In genomic region chr8:15607598-15608215, GRCm38 (mm10) we compare ENCODE assay signal across 23 mouse cellular contexts.
A peak's percentile ranks its signal among the peaks of the same experiment; 100 is the strongest.
DNase-seq lines count a peak whose midpoint lies in the region; ATAC-seq and TF ChIP-seq lines count a peak whose summit lies in the region.
"Had no signal": no experiment of that assay in that cellular context is flagged by ENCODE, and none has a peak within 500 bp of the region (broad histone marks: within the 10 kb centered on the region; RNA-seq: fewer than 3 reads in every experiment).

No protein-coding gene starts in this region.

- peak; percentile 82 for DNase-seq in midbrain, embryonic 11.5 days (ENCODE audit: low spot score, missing footprints)
- no peak for DNase-seq in midbrain, embryonic 10.5 days (ENCODE audit: low spot score)
- DNase-seq in midbrain, embryonic 14.5 days: peak; percentile 68
- no peak for DNase-seq in midbrain, postnatal 0 days (ENCODE audit: low spot score)
- DNase-seq in frontal cortex, adult 2 months (ENCODE audit: extremely low spot score in 1 of 2, low spot score in 1 of 2): no peak
- no peak for DNase-seq in kidney, adult 8-10 months
- DNase-seq: adrenal gland, adult 2 months; adrenal gland, postnatal 14 days; cerebellum, adult 11-12 months; cerebellum, adult 9-10 months; cerebellum, postnatal 25 days; gastrocnemius, adult 2 months; gastrocnemius, postnatal 14 days; heart, adult 11 months had no signal

- no peaks in the 10 kb centered on the region for H3K27me3 ChIP-seq in midbrain, embryonic 11.5 days (ENCODE audit: control insufficient read depth, insufficient read depth, low read length)
- no peaks in the 10 kb centered on the region for H3K27me3 ChIP-seq in midbrain, embryonic 10.5 days (ENCODE audit: low read depth, poor library complexity, severe bottlenecking)
- H3K27me3 ChIP-seq in midbrain, embryonic 12.5 days: no peaks in the 10 kb centered on the region
- H3K27me3 ChIP-seq in midbrain, embryonic 14.5 days (ENCODE audit: control insufficient read depth, insufficient read depth, low read length): no peaks in the 10 kb centered on the region
- no peaks in the 10 kb centered on the region for H3K27me3 ChIP-seq in midbrain, postnatal 0 days (ENCODE audit: insufficient read depth, low read length)
- H3K27me3 ChIP-seq: embryonic facial prominence, embryonic 12.5 days; embryonic facial prominence, embryonic 15.5 days; hindbrain, embryonic 13.5 days had no signal

- H3K27ac ChIP-seq in midbrain, embryonic 11.5 days (ENCODE audit: low read depth, low read length): no peak overlapping the region
- H3K27ac ChIP-seq in midbrain, embryonic 10.5 days (replicated peaks): no peak overlapping the region
- H3K27ac ChIP-seq in midbrain, embryonic 12.5 days (replicated peaks): no peak overlapping the region
- H3K27ac ChIP-seq in midbrain, embryonic 14.5 days (replicated peaks; ENCODE audit: low read depth, low read length): no peak overlapping the region
- no peak overlapping the region for H3K27ac ChIP-seq in midbrain, postnatal 0 days (ENCODE audit: low read depth, low read length)
- H3K27ac ChIP-seq: embryonic facial prominence, embryonic 12.5 days; embryonic facial prominence, embryonic 15.5 days; gastrocnemius, adult 2 months; hindbrain, embryonic 13.5 days had no signal

- no peak overlapping the region for H3K4me3 ChIP-seq in midbrain, embryonic 11.5 days (ENCODE audit: low read depth, low read length)
- H3K4me3 ChIP-seq in midbrain, embryonic 10.5 days: no peak overlapping the region
- H3K4me3 ChIP-seq in midbrain, embryonic 12.5 days: no peak overlapping the region
- no peak overlapping the region for H3K4me3 ChIP-seq in midbrain, embryonic 14.5 days (replicated peaks; ENCODE audit: low read depth, low read length)
- H3K4me3 ChIP-seq in midbrain, postnatal 0 days (ENCODE audit: low read depth, low read length): no peak overlapping the region
- H3K4me3 ChIP-seq: embryonic facial prominence, embryonic 12.5 days; embryonic facial prominence, embryonic 15.5 days; gastrocnemius, adult 2 months; hindbrain, embryonic 13.5 days had no signal

- peak; percentile 53; the same call in 1 of the 2 replicates for ATAC-seq in midbrain, embryonic 11.5 days (ENCODE audit: low FRiP score)
- peak; percentile 36 for ATAC-seq in midbrain, embryonic 12.5 days (ENCODE audit: low FRiP score, low read depth)
- ATAC-seq in midbrain, embryonic 14.5 days (ENCODE audit: low FRiP score, low TSS enrichment): peak; percentile 32; the same call in 1 of the 2 replicates
- peak; percentile 3; the same call in 1 of the 2 replicates for ATAC-seq in midbrain, postnatal 0 days (ENCODE audit: low FRiP score)
- ATAC-seq: CD4-positive, CD25-positive, alpha-beta regulatory T cell, adult 4 months; forebrain, embryonic 14.5 days; hindbrain, embryonic 16.5 days; inflammation-experienced regulatory T-cells, adult 6 months had no signal

- no peak overlapping the region for H3K4me2 ChIP-seq in midbrain, embryonic 11.5 days
- H3K4me2 ChIP-seq in midbrain, embryonic 12.5 days (replicated peaks): no peak overlapping the region
- H3K4me2 ChIP-seq in midbrain, embryonic 14.5 days (ENCODE audit: low read length): no peak overlapping the region
- no peak overlapping the region for H3K4me2 ChIP-seq in midbrain, postnatal 0 days (ENCODE audit: low read depth, low read length, poor library complexity, severe bottlenecking)
- H3K4me2 ChIP-seq: embryonic facial prominence, embryonic 12.5 days; embryonic facial prominence, embryonic 15.5 days; heart, embryonic 11.5 days; hindbrain, embryonic 13.5 days had no signal

- WGBS in midbrain, embryonic 11.5 days: 40% methylated on average over 7 of the region's 7 CpGs
- WGBS in midbrain, embryonic 10.5 days: 39% methylated on average over 7 of the region's 7 CpGs
- 32% methylated on average over 7 of the region's 7 CpGs for WGBS in midbrain, embryonic 12.5 days
- WGBS in midbrain, embryonic 14.5 days: 30% methylated on average over 7 of the region's 7 CpGs
- WGBS in midbrain, postnatal 0 days: 30% methylated on average over 7 of the region's 7 CpGs

- H3K36me3 ChIP-seq in midbrain, embryonic 11.5 days (ENCODE audit: control insufficient read depth, insufficient read depth, low read length): no peaks in the 10 kb centered on the region
- no peaks in the 10 kb centered on the region for H3K36me3 ChIP-seq in midbrain, embryonic 10.5 days
- no peaks in the 10 kb centered on the region for H3K36me3 ChIP-seq in midbrain, embryonic 12.5 days
- H3K36me3 ChIP-seq in midbrain, embryonic 14.5 days (ENCODE audit: control insufficient read depth, insufficient read depth, low read length): no peaks in the 10 kb centered on the region
- H3K36me3 ChIP-seq in midbrain, postnatal 0 days (ENCODE audit: insufficient read depth, low read length): no peaks in the 10 kb centered on the region
- H3K36me3 ChIP-seq: embryonic facial prominence, embryonic 12.5 days; embryonic facial prominence, embryonic 15.5 days; hindbrain, embryonic 13.5 days had no signal

- no peaks in the 10 kb centered on the region for H3K9me3 ChIP-seq in midbrain, embryonic 11.5 days (ENCODE audit: control insufficient read depth, low read length)
- no peaks in the 10 kb centered on the region for H3K9me3 ChIP-seq in midbrain, embryonic 10.5 days (replicated peaks)
- no peaks in the 10 kb centered on the region for H3K9me3 ChIP-seq in midbrain, embryonic 12.5 days
- H3K9me3 ChIP-seq in midbrain, embryonic 14.5 days (ENCODE audit: control insufficient read depth, low read length): no peaks in the 10 kb centered on the region
- no peaks in the 10 kb centered on the region for H3K9me3 ChIP-seq in midbrain, postnatal 0 days (ENCODE audit: low read length)
- H3K9me3 ChIP-seq: embryonic facial prominence, embryonic 12.5 days; embryonic facial prominence, embryonic 15.5 days; hindbrain, embryonic 13.5 days had no signal

- peaks cover 3% of the 10 kb centered on the region; the same call in 1 of the 2 replicates for H3K4me1 ChIP-seq in midbrain, embryonic 11.5 days (ENCODE audit: control insufficient read depth, insufficient read depth, low read length)
- H3K4me1 ChIP-seq in midbrain, embryonic 10.5 days: peaks cover 21% of the 10 kb centered on the region
- peaks cover 11% of the 10 kb centered on the region; the same call in 1 of the 2 replicates for H3K4me1 ChIP-seq in midbrain, embryonic 12.5 days
- H3K4me1 ChIP-seq in midbrain, embryonic 14.5 days (ENCODE audit: control insufficient read depth, insufficient read depth, low read length): peaks cover 4% of the 10 kb centered on the region; the same call in 1 of the 2 replicates
- no peaks in the 10 kb centered on the region for H3K4me1 ChIP-seq in midbrain, postnatal 0 days (ENCODE audit: insufficient read depth, low read length)
- H3K4me1 ChIP-seq: embryonic facial prominence, embryonic 12.5 days; embryonic facial prominence, embryonic 15.5 days had no signal

- TF ChIP-seq CTCF in midbrain, postnatal 0 days (IDR thresholded peaks at IDR 0.05): no peak

- no peak overlapping the region for H3K9ac ChIP-seq in midbrain, embryonic 11.5 days (ENCODE audit: low read length)
- H3K9ac ChIP-seq in midbrain, embryonic 12.5 days (replicated peaks): no peak overlapping the region
- H3K9ac ChIP-seq in midbrain, embryonic 14.5 days (replicated peaks; ENCODE audit: low read length): no peak overlapping the region
- H3K9ac ChIP-seq in midbrain, postnatal 0 days (replicated peaks; ENCODE audit: low read length, poor library complexity, severe bottlenecking): no peak overlapping the region
- H3K9ac ChIP-seq: embryonic facial prominence, embryonic 12.5 days; embryonic facial prominence, embryonic 15.5 days; hindbrain, embryonic 13.5 days had no signal

Comparison
In these comparisons a context has a peak if more than half of its experiments do, and no peak if none do; other contexts are left out.
1. DNase-seq: peak in midbrain, embryonic 11.5 days (single experiment) and midbrain, embryonic 14.5 days (single experiment); none in midbrain, embryonic 10.5 days (single experiment), midbrain, postnatal 0 days (single experiment), frontal cortex, adult 2 months (0 of 2) and kidney, adult 8-10 months (0 of 2).
2. ATAC-seq: peak in every context shown above with its lines; median percentile 53 in midbrain, embryonic 11.5 days; 36 in midbrain, embryonic 12.5 days; 32 in midbrain, embryonic 14.5 days; 3 in midbrain, postnatal 0 days.